Mouse (Mus musculus) stomach, postnatal 0 days (tissue): ENCODE measurements at regions not wholly inside any gene's neighbourhood (a gene's known extent, or its start where the extent isn't known, plus 50 kb on each side); places are given as distances from the start of the nearest gene placed in this dataset.

Source experiments
- ATAC-seq: fragments of 200-750 bp; cut with Nextera tagmentation; 2 replicates; pipeline ENCODE4 v1.8.0; 2017; ENCODE audit not compliant: low FRiP score, low TSS enrichment
- DNase-seq: peaks from one replicate; pipeline ENCODE4 v3.0.0-alpha.2; 2016; ENCODE audit warnings: low spot score
- H3K27ac ChIP-seq: fragments of 300-500 bp; sonication (generic); replicated peaks from 2 replicates; pipeline ENCODE4 v1.5.1; 2014; ENCODE audit warnings: mild to moderate bottlenecking, control low read depth
- H3K27me3 ChIP-seq: fragments of 300-500 bp; sonication (generic); 2 replicates; pipeline ENCODE4 v1.6.1; 2014; ENCODE audit warnings: low read length; ENCODE audit not compliant: control insufficient read depth, insufficient read depth
- H3K36me3 ChIP-seq: fragments of 300-500 bp; sonication (generic); 2 replicates; pipeline ENCODE4 v1.6.1; 2014; ENCODE audit warnings: low read length, mixed read lengths; ENCODE audit not compliant: control insufficient read depth, insufficient read depth
- H3K4me1 ChIP-seq: fragments of 300-500 bp; sonication (generic); replicated peaks from 2 replicates; pipeline ENCODE4 v1.6.1; 2014; ENCODE audit warnings: antibody characterized with exemption; ENCODE audit not compliant: control insufficient read depth, insufficient read depth
- H3K4me2 ChIP-seq: fragments of 300-500 bp; sonication (generic); replicated peaks from 2 replicates; pipeline ENCODE4 v1.6.1; 2014; ENCODE audit warnings: low read depth, mild to moderate bottlenecking, control low read depth, moderate library complexity
- H3K4me3 ChIP-seq: fragments of 300-500 bp; sonication (generic); 2 replicates; pipeline ENCODE4 v1.5.1; 2014; ENCODE audit warnings: low read depth, low read length, control low read depth
- H3K9ac ChIP-seq: fragments of 300-500 bp; sonication (generic); 2 replicates; pipeline ENCODE4 v1.6.1; 2014; ENCODE audit warnings: mild to moderate bottlenecking, low read length, control low read depth, mixed read lengths
- H3K9me3 ChIP-seq: fragments of 300-500 bp; sonication (generic); 2 replicates; pipeline ENCODE4 v1.6.1; 2016; ENCODE audit warnings: low read length; ENCODE audit not compliant: control insufficient read depth
- CTCF ChIP-seq: IDR thresholded peaks from 2 replicates; pipeline ENCODE4 v1.5.1; 2016; ENCODE audit warnings: antibody characterized with exemption, low read depth, mild to moderate bottlenecking, moderate library complexity
- EP300 ChIP-seq: optimal IDR thresholded peaks from 2 replicates; pipeline ENCODE3; 2016; ENCODE audit warnings: antibody characterized with exemption
- WGBS: fragments of 180-500 bp; shearing (Covaris S2); extraction: QIAGEN DNeasy Blood & Tissue Kit; methylation state at CpG from one replicate; pipeline ENCODE4 v1.1.7; 2014; 5-methylcytosine and 5-hydroxymethylcytosine counted together

- TF ChIP-seq EP300 (no peak), CTCF (no peak)
- no peak overlapping the region for H3K4me2 ChIP-seq
- WGBS: 92% methylated on average over 2 of the region's 2 CpGs
- no peaks in the 10 kb centered on the region for H3K4me1 ChIP-seq
- no peak for DNase-seq
- no peak overlapping the region for H3K27ac ChIP-seq
- no peaks in the 10 kb centered on the region for H3K27me3 ChIP-seq
- H3K36me3 ChIP-seq: no peaks in the 10 kb centered on the region
- ATAC-seq: no peak
- no peaks in the 10 kb centered on the region for H3K9me3 ChIP-seq
- no peak overlapping the region for H3K9ac ChIP-seq
- H3K4me3 ChIP-seq: no peak overlapping the region
Measured at GRCm38 (mm10) chr4:47931464-47931863, 113.5 kb upstream of the Nr4a3 start.

GRCm38 (mm10) chr4:47933526-47933925 is 111.4 kb upstream of the Nr4a3 start:
- 85% methylated on average over 1 of the region's 1 CpGs for WGBS
- Histone ChIP-seq H3K27me3 (no peaks in the 10 kb centered on the region), H3K9me3 (no peaks in the 10 kb centered on the region), H3K4me2 (no peak overlapping the region), H3K4me1 (no peaks in the 10 kb centered on the region), H3K4me3 (no peak overlapping the region), H3K9ac (no peak overlapping the region), H3K36me3 (no peaks in the 10 kb centered on the region), H3K27ac (no peak overlapping the region)
- ATAC-seq (no peak), DNase-seq (no peak)
- TF ChIP-seq EP300 (no peak), CTCF (no peak)

GRCm38 (mm10) chr4:47935547-47935946 is 109.4 kb upstream of the Nr4a3 start:
- no peak overlapping the region for H3K4me2 ChIP-seq
- no peaks in the 10 kb centered on the region for H3K4me1 ChIP-seq
- no peaks in the 10 kb centered on the region for H3K9me3 ChIP-seq
- no peak overlapping the region for H3K9ac ChIP-seq
- H3K27me3 ChIP-seq: no peaks in the 10 kb centered on the region
- no peak for TF ChIP-seq EP300
- TF ChIP-seq CTCF: no peak
- no peak for DNase-seq
- no peak overlapping the region for H3K27ac ChIP-seq
- 74% methylated on average over 3 of the region's 3 CpGs for WGBS
- no peak for ATAC-seq
- H3K36me3 ChIP-seq: no peaks in the 10 kb centered on the region
- no peak overlapping the region for H3K4me3 ChIP-seq

GRCm38 (mm10) chr4:47936470-47937125 is 108.4 kb upstream of the Nr4a3 start:
- TF ChIP-seq EP300: no peak
- Histone ChIP-seq H3K9me3 (no peaks in the 10 kb centered on the region), H3K36me3 (no peaks in the 10 kb centered on the region), H3K4me1 (no peaks in the 10 kb centered on the region), H3K9ac (no peak overlapping the region), H3K4me3 (no peak overlapping the region), H3K4me2 (no peak overlapping the region), H3K27me3 (no peaks in the 10 kb centered on the region), H3K27ac (0 out of 2 replicates have a peak overlapping the region, but pooled peaks have one; percentile 30)
- ATAC-seq (peak; percentile 95), DNase-seq (peak; percentile 26)
- 39% methylated on average over 7 of the region's 7 CpGs for WGBS

GRCm38 (mm10) chr4:47947869-47948573 is 96.9 kb upstream of the Nr4a3 start:
- 64% methylated on average over 16 of the region's 16 CpGs for WGBS
- no peak for DNase-seq
- ATAC-seq: no peak
- no peak overlapping the region for H3K4me2 ChIP-seq
- H3K9me3 ChIP-seq: no peaks in the 10 kb centered on the region
- H3K9ac ChIP-seq: no peak overlapping the region
- no peaks in the 10 kb centered on the region for H3K27me3 ChIP-seq
- H3K27ac ChIP-seq: no peak overlapping the region
- no peaks in the 10 kb centered on the region for H3K36me3 ChIP-seq
- no peaks in the 10 kb centered on the region for H3K4me1 ChIP-seq
- no peak overlapping the region for H3K4me3 ChIP-seq
- TF ChIP-seq CTCF: no peak
- TF ChIP-seq EP300: no peak

GRCm38 (mm10) chr4:47948789-47949188 is 96.2 kb upstream of the Nr4a3 start:
- ATAC-seq (no peak), DNase-seq (no peak)
- no peak for TF ChIP-seq EP300
- no peak for TF ChIP-seq CTCF
- H3K36me3 ChIP-seq: no peaks in the 10 kb centered on the region
- no peak overlapping the region for H3K9ac ChIP-seq
- no peak overlapping the region for H3K4me2 ChIP-seq
- H3K9me3 ChIP-seq: no peaks in the 10 kb centered on the region
- WGBS: 36% methylated on average over 8 of the region's 8 CpGs
- H3K4me1 ChIP-seq: no peaks in the 10 kb centered on the region
- no peak overlapping the region for H3K27ac ChIP-seq
- no peaks in the 10 kb centered on the region for H3K27me3 ChIP-seq
- H3K4me3 ChIP-seq: no peak overlapping the region
